Mouse (Mus musculus) MEL (cell line): ENCODE results near the gene Ggact. TPM values are rescaled to one million over a fixed set of nuclear protein-coding genes. Genes with fewer than 3 reads are reported as not detected.

Source experiments
- DNase-seq: peaks from one replicate; pipeline ENCODE4 v3.0.0; 2011; ENCODE audit warnings: low read depth, low spot score
- H3K27ac ChIP-seq: 2 replicates; pipeline ENCODE4 v1.5.1; 2012; ENCODE audit warnings: low read depth, mild to moderate bottlenecking, control low read depth, low read length, moderate library complexity; ENCODE audit not compliant: control insufficient read depth
- H3K27me3 ChIP-seq, 2 experiments: fragments of 150-350 bp in 1 of 2; sonication (generic) in 1 of 2; 2 replicates each; pipeline ENCODE4 v1.6.1; 2012; ENCODE audit warnings: low read length in 2 of 2, mild to moderate bottlenecking in 2 of 2, improper control_type of control experiment in 1 of 2, moderate library complexity in 1 of 2; ENCODE audit not compliant: insufficient read depth in 2 of 2, control insufficient read depth in 1 of 2
- H3K36me3 ChIP-seq, 2 experiments: 2 replicates each; pipeline ENCODE4 v1.6.1; 2012 to 2014; ENCODE audit warnings: low read length in 2 of 2, improper control_type of control experiment in 1 of 2, inconsistent platforms in 1 of 2, mild to moderate bottlenecking in 1 of 2; ENCODE audit not compliant: insufficient read depth in 2 of 2, control insufficient read depth in 1 of 2
- H3K4me1 ChIP-seq, 2 experiments: fragments of 150-350 bp in 1 of 2; sonication (generic) in 1 of 2; 2 replicates each; pipeline ENCODE4 v1.6.1; 2012; ENCODE audit warnings: low read length in 2 of 2, improper control_type of control experiment in 1 of 2, mild to moderate bottlenecking in 1 of 2; ENCODE audit not compliant: insufficient read depth in 2 of 2, control insufficient read depth in 1 of 2
- H3K4me3 ChIP-seq, 2 experiments: fragments of 150-350 bp in 1 of 2; sonication (generic) in 1 of 2; 2 replicates each; pipeline ENCODE4 v1.5.1; 2012; ENCODE audit warnings: low read depth in 2 of 2, low read length in 2 of 2, mild to moderate bottlenecking in 2 of 2, moderate library complexity in 2 of 2, control low read depth in 1 of 2, improper control_type of control experiment in 1 of 2; ENCODE audit not compliant: control insufficient read depth in 1 of 2, insufficient read depth in 1 of 2
- H3K79me2 ChIP-seq: 2 replicates; pipeline ENCODE4 v1.6.1; 2012; ENCODE audit warnings: mild to moderate bottlenecking, low read length, moderate library complexity; ENCODE audit not compliant: control insufficient read depth, poor library complexity, insufficient read depth
- H3K9ac ChIP-seq: 2 replicates; pipeline ENCODE4 v1.6.1; 2012; ENCODE audit warnings: low read depth, mild to moderate bottlenecking, control low read depth, low read length, moderate library complexity; ENCODE audit not compliant: control insufficient read depth, poor library complexity, severe bottlenecking
- H3K9me3 ChIP-seq: fragments of 150-350 bp; sonication (generic); replicated peaks from 2 replicates; pipeline ENCODE4 v1.6.1; 2012; ENCODE audit warnings: mild to moderate bottlenecking, low read length, improper control_type of control experiment, moderate library complexity; ENCODE audit not compliant: insufficient read depth
- CHD2 ChIP-seq: IDR thresholded peaks from 2 replicates; pipeline ENCODE4 v1.6.1; 2011; ENCODE audit warnings: low read length, improper control_type of control experiment
- CTCF ChIP-seq, 3 experiments: IDR thresholded peaks in 2 of 3; conservative IDR thresholded peaks in 1 of 3; 2 replicates each; pipeline ENCODE4 v1.5.1; 2011 to 2012; ENCODE audit warnings: low read length in 3 of 3, low read depth in 2 of 3, mild to moderate bottlenecking in 2 of 3, improper control_type of control experiment in 1 of 3, inconsistent platforms in 1 of 3, mixed read lengths in 1 of 3, moderate library complexity in 1 of 3; ENCODE audit not compliant: control insufficient read depth in 1 of 3, insufficient read depth in 1 of 3, poor library complexity in 1 of 3, severe bottlenecking in 1 of 3
- GATA1 ChIP-seq: IDR thresholded peaks from 2 replicates; pipeline ENCODE4 v1.6.1; 2011; ENCODE audit warnings: low read depth, low read length, improper control_type of control experiment
- KAT2A ChIP-seq: conservative IDR thresholded peaks from 2 replicates; pipeline ENCODE4 v1.6.1; 2012; ENCODE audit warnings: low read depth, low read length, improper control_type of control experiment, inconsistent platforms
- MAFK ChIP-seq: IDR thresholded peaks from 2 replicates; pipeline ENCODE4 v1.6.1; 2011; ENCODE audit warnings: low read depth, mild to moderate bottlenecking, low read length, improper control_type of control experiment, borderline replicate concordance
- MEF2A ChIP-seq: IDR thresholded peaks from 2 replicates; pipeline ENCODE4 v1.6.1; 2014; ENCODE audit warnings: low read depth, mild to moderate bottlenecking, inconsistent platforms, low read length, improper control_type of control experiment; ENCODE audit not compliant: poor library complexity, insufficient replicate concordance, severe bottlenecking; ENCODE audit errors: extremely low read depth
- MYB ChIP-seq: IDR thresholded peaks from 2 replicates; pipeline ENCODE4 v1.6.1; 2011; ENCODE audit warnings: mild to moderate bottlenecking, low read depth, low read length, improper control_type of control experiment
- NRF1 ChIP-seq: IDR thresholded peaks from 2 replicates; pipeline ENCODE4 v1.6.1; 2014; ENCODE audit warnings: low read depth, mild to moderate bottlenecking, inconsistent platforms, low read length, improper control_type of control experiment, moderate library complexity; ENCODE audit not compliant: poor library complexity, insufficient read depth, severe bottlenecking
- POLR2A ChIP-seq, 2 experiments: IDR thresholded peaks; 2 replicates each; pipeline ENCODE4 v1.6.1; 2011 to 2012; ENCODE audit warnings: low read length in 2 of 2, mild to moderate bottlenecking in 2 of 2, control low read depth in 1 of 2, improper control_type of control experiment in 1 of 2, low read depth in 1 of 2, moderate library complexity in 1 of 2; ENCODE audit not compliant: control insufficient read depth in 1 of 2, insufficient read depth in 1 of 2, poor library complexity in 1 of 2
- POLR2AphosphoS2 ChIP-seq: IDR thresholded peaks from 2 replicates; pipeline ENCODE4 v1.6.1; 2011; ENCODE audit warnings: low read length, improper control_type of control experiment
- POLR2AphosphoS5 ChIP-seq: IDR thresholded peaks from 2 replicates; pipeline ENCODE4 v1.6.1; 2012; ENCODE audit warnings: low read depth, borderline replicate concordance, mild to moderate bottlenecking, inconsistent platforms, low read length, moderate library complexity, mixed read lengths
- RAD21 ChIP-seq: IDR thresholded peaks from 2 replicates; pipeline ENCODE4 v1.6.1; 2011; ENCODE audit warnings: mild to moderate bottlenecking, low read depth, low read length, improper control_type of control experiment
- SIN3A ChIP-seq: IDR thresholded peaks from 2 replicates; pipeline ENCODE4 v1.6.1; 2012; ENCODE audit warnings: low read length, improper control_type of control experiment, inconsistent platforms
- TBP ChIP-seq: IDR thresholded peaks from 2 replicates; pipeline ENCODE4 v1.8.0; 2011; ENCODE audit warnings: low read depth, low read length, improper control_type of control experiment
- USF1 ChIP-seq: IDR thresholded peaks from 2 replicates; pipeline ENCODE4 v1.6.1; 2014; ENCODE audit warnings: low read depth, mild to moderate bottlenecking, inconsistent platforms, low read length, improper control_type of control experiment, moderate library complexity
- USF2 ChIP-seq, 2 experiments: IDR thresholded peaks; 2 replicates each; pipeline ENCODE4 v1.6.1; 2011 to 2012; ENCODE audit warnings: improper control_type of control experiment in 2 of 2, low read length in 2 of 2, borderline replicate concordance in 1 of 2, inconsistent platforms in 1 of 2, low read depth in 1 of 2, mild to moderate bottlenecking in 1 of 2; ENCODE audit not compliant: insufficient read depth in 1 of 2
- ZKSCAN1 ChIP-seq: IDR thresholded peaks from 2 replicates; pipeline ENCODE4 v1.6.1; 2012; ENCODE audit warnings: low read depth, mild to moderate bottlenecking, inconsistent platforms, low read length, improper control_type of control experiment, moderate library complexity
- ZMIZ1 ChIP-seq: IDR thresholded peaks from 2 replicates; pipeline ENCODE4 v1.6.1; 2012; ENCODE audit warnings: low read depth, mild to moderate bottlenecking, inconsistent platforms, low read length, improper control_type of control experiment, moderate library complexity
- ZNF384 ChIP-seq: IDR thresholded peaks from 2 replicates; pipeline ENCODE4 v1.6.1; 2012; ENCODE audit warnings: low read depth, mild to moderate bottlenecking, inconsistent platforms, low read length, improper control_type of control experiment
- polyA plus RNA-seq, 2 experiments: library from polyadenylated mRNA; stranded (reverse) in 1 of 2; unstranded in 1 of 2; fragments of >175 nt in 1 of 2; fragments of >200 nt in 1 of 2; gene quantifications; 2 replicates each; pipeline versions ENCODE4 v1.2.1 to v1.2.4; 2012; ENCODE audit warnings: low replicate concordance in 2 of 2, low read depth in 1 of 2; ENCODE audit not compliant: insufficient read length in 2 of 2, insufficient read depth in 1 of 2, missing spikeins in 1 of 2
- total RNA-seq: library from RNA; depleted of rRNA; stranded (reverse); fragments of 300-350 nt; gene quantifications from 2 replicates; pipeline ENCODE4 v1.2.3, GENCODE M21; 2012

Gene Ggact
- total and polyA plus RNA-seq, 3 experiments, result 54.0 to 64.8 TPM; not detected in 1

GRCm38 (mm10) chr14:122883410-122883806 is 30.1 kb downstream of the Ggact start:
- Histone ChIP-seq H3K4me3 (no peak overlapping the region), H3K27me3 (no peaks in the 10 kb centered on the region), H3K27ac (no peak overlapping the region), H3K79me2 (no peaks in the 10 kb centered on the region), H3K9ac (no peak overlapping the region), H3K36me3 (peaks cover 0 to 15% of the 10 kb centered on the region in 2 experiments; a peak in 2 of 4 replicates), H3K9me3 (no peaks in the 10 kb centered on the region), H3K4me1 (peaks cover 7 to 13% of the 10 kb centered on the region in 2 experiments)
- no peak for DNase-seq
- TF ChIP-seq RAD21, result no peak

GRCm38 (mm10) chr14:122882795-122883409 is 30.7 kb downstream of the Ggact start:
- H3K9me3 ChIP-seq, result no peaks in the 10 kb centered on the region
- H3K79me2 ChIP-seq, result no peaks in the 10 kb centered on the region
- no peak overlapping the region for H3K27ac ChIP-seq
- no peak overlapping the region for H3K9ac ChIP-seq
- no peak for DNase-seq
- TF ChIP-seq USF1 (no peak), KAT2A (no peak), MEF2A (no peak), ZNF384 (no peak), POLR2AphosphoS2 (no peak), ZKSCAN1 (no peak), TBP (no peak), CTCF (IDR thresholded peaks at IDR 0.05 in 2 of 3, conservative IDR thresholded peaks at IDR 0.05 in 1 of 3; ENCODE audit: control insufficient read depth in 1 of 3, insufficient read depth in 1 of 3, low read depth in 2 of 3, low read length in 3 of 3, poor library complexity in 1 of 3, severe bottlenecking in 1 of 3) (no peak), MYB (no peak), POLR2AphosphoS5 (no peak), NRF1 (no peak), GATA1 (no peak), CHD2 (no peak), MAFK (no peak), ZMIZ1 (no peak), USF2 (IDR thresholded peaks at IDR 0.05; ENCODE audit: borderline replicate concordance in 1 of 2, insufficient read depth in 1 of 2, low read depth in 1 of 2, low read length in 2 of 2) (no peak), SIN3A (no peak), POLR2A (IDR thresholded peaks at IDR 0.05; ENCODE audit: control insufficient read depth in 1 of 2, insufficient read depth in 1 of 2, low read depth in 1 of 2, low read length in 2 of 2, poor library complexity in 1 of 2) (no peak)
- H3K36me3 ChIP-seq, result peaks cover 0 to 10% of the 10 kb centered on the region in 2 experiments; a peak in 2 of 4 replicates
- H3K4me3 ChIP-seq, result no peak overlapping the region
- H3K4me1 ChIP-seq, result peaks cover 7 to 9% of the 10 kb centered on the region in 2 experiments
- no peaks in the 10 kb centered on the region for H3K27me3 ChIP-seq
